Mouse (Mus musculus): ENCODE measurements around the gene Inafm1. TPM values are rescaled to one million over a fixed set of nuclear protein-coding genes. Genes with fewer than 3 reads are reported as not detected.
A peak's percentile ranks its signal among the peaks of the same experiment; 100 is the strongest.
"Not testable (repeated sequence)": the region's sequence is repeated elsewhere in the genome, so short reads cannot be mapped to it uniquely, and the experiment has no call there.

Inafm1 gene
- polyA plus RNA-seq, 1 experiment from 2014 or later = 39.3 TPM

DNA sequence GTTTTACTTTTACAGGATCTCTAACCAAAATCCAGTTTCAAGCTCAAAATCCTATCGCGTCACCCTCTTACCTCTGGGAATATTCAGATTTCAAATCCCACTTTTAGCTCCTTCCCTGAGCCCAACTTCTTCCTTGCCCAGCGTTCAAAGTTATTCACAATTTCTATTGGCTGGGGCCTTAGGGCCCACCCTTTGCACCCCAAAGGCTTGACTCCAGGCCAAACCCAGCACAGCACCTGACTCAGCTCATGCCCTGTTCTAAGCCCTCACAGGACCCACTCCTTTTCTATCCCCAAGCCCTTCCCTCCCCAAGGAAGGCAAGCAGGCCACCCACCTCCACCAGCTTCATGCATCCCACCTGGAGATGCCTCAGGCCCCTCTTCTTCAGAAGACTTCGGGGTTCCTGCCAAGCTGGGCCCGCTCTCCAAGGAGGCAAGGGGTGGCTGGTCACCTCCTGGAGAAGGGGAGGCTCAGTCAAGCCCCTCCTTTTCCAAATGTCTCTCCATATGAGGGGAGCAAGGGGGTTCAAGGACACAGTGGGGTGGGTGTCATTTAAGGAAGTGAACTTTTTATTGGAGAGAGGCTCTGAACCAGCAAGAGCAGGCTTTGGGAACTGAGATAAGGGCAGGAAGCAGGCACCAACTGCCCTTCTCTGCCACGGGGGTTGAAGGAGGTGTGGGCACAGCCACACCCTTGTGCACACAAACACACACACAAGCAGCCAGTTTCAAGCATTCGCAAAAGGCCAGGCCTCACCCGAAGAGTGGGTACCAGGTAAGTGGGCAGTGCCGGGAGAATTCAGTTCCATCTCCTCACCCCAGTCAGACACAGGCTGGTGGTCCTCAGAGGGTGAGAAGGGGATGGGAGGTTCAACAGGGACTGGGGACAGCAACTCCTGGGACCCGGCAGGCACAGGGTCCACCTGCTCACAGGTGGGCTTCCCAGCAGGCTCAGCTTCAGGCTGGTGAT is 1.8 kb upstream of the Inafm1 start:
- H3K27me3 ChIP-seq = no peaks in the 10 kb centered on the region
- H3K9ac ChIP-seq = 0 out of 2 replicates have a peak overlapping the region, but pooled peaks have one; percentile 3
- H3K4me3 ChIP-seq = no peak overlapping the region
- peaks cover 50% of the 10 kb centered on the region for H3K36me3 ChIP-seq
- no peak overlapping the region for H3K27ac ChIP-seq (replicated peaks)
- H3K4me2 ChIP-seq = no peak overlapping the region
- H3K4me1 ChIP-seq (replicated peaks) = peaks cover 32% of the 10 kb centered on the region
- H3K9me3 ChIP-seq = no peaks in the 10 kb centered on the region
- 85% methylated on average over 10 of the region's 10 CpGs for WGBS
- no peak for ATAC-seq (ENCODE audit: low read depth)

DNA sequence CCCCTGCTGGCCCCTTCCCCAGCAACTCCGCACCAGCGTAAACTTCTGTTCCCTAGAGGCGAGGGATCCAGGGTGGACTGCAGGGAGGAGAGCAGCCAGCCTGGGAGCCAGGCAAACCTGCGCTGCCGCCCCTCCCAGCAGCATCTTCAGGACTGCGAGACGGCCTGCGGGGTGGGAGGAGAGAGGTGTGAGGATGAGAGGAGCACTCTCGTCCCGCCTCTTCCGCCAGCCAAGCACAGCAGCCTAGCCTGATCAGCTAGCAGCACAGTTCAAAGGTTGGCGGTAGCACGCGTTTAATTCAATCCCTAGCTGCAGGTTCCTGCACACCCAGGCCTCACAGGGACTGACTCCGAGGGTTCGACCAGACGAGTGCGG is 336 bp upstream of the Inafm1 start:
- Histone ChIP-seq H3K9me3 (no peaks in the 10 kb centered on the region), H3K27me3 (no peaks in the 10 kb centered on the region), H3K4me3 (peak overlapping the region; percentile 76), H3K4me1 (replicated peaks) (peaks cover 32% of the 10 kb centered on the region), H3K27ac (replicated peaks) (peak overlapping the region; percentile 95), H3K4me2 (peak overlapping the region; percentile 88), H3K9ac (peak overlapping the region; percentile 68), H3K36me3 (peaks cover 39% of the 10 kb centered on the region)
- peak; percentile 81 for ATAC-seq (ENCODE audit: low read depth)
- under 1% methylated on average over 17 of the region's 18 CpGs for WGBS

DNA sequence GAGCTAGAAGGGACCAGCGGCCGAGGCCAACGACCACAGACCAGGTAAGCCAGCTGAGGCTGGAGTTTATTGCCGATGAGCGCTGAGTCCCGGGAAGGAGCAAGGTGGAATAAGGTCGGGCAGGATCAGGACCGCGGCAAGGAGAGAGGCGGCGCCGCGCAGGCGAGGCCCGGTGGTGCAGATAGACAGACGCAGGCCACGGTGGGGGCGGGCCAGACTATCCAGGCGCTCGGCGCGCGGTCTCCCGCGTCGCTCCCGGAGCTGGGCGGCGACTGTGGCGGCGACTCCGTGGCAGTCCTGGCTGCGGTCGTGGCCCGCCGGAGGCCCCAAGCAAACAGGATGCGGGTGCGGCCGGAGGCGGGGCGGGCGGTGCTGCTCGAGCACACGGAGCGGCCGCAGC is 736 bp downstream of the Inafm1 start:
- peak; percentile 81 for ATAC-seq (ENCODE audit: low read depth)
- Histone ChIP-seq H3K36me3 (peaks cover 32% of the 10 kb centered on the region), H3K4me3 (peak overlapping the region; percentile 76), H3K9ac (peak overlapping the region; percentile 92), H3K27ac (replicated peaks) (peak overlapping the region; percentile 95), H3K9me3 (no peaks in the 10 kb centered on the region), H3K4me2 (peak overlapping the region; percentile 88), H3K27me3 (no peaks in the 10 kb centered on the region), H3K4me1 (replicated peaks) (peaks cover 32% of the 10 kb centered on the region)
- WGBS = under 1% methylated on average over 41 of the region's 46 CpGs

DNA sequence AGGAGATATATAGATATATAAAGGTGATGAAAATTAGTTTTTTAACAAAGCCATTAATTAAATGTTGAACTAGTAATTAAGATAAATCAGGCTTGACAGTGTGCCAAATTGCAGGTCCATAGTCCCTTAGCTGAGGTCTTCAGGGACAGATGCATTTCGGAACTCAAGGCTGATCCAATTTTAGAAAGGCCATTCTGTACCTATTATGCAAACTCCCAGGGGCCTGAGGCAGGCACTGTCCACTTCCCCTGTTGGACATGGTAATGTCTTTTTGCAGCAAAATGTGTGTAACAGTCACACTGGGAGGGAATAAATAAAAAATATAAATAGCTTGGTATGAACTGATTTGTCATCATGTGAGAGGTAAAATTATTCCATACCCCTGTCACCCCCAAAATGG is 2.3 kb downstream of the Inafm1 start:
- Histone ChIP-seq H3K9me3 (no peaks in the 10 kb centered on the region; the same call in 1 of the 2 replicates), H3K9ac (peak overlapping the region; percentile 92), H3K4me2 (peak overlapping the region; percentile 88), H3K4me3 (peak overlapping the region; percentile 76; the same call in 1 of the 2 replicates), H3K4me1 (replicated peaks) (peaks cover 32% of the 10 kb centered on the region), H3K27me3 (no peaks in the 10 kb centered on the region), H3K27ac (replicated peaks) (no peak overlapping the region), H3K36me3 (peaks cover 18% of the 10 kb centered on the region)
- 35% methylated on average over 1 of the region's 1 CpGs for WGBS
- ATAC-seq (ENCODE audit: low read depth) = no peak

DNA sequence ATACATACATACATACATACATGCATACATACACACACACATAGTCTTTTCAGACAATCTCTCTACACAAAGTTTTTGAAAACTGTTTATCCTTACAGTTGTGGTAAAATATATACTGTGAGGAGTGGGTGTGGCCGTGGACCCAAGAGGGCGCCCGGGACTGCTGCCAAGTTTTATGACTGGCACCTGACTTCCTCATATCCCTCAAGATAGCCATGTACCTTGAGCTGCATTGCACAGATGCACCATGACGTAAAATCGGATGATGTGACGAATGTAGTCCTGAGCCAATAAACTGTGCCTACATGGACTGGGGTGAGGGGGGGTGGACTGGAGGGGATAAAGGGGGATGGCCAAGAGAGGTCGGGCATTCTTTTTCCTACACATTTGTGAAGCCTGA is 6.8 kb downstream of the Inafm1 start:
- WGBS = 83% methylated on average over 7 of the region's 7 CpGs
- not testable (repeated sequence) for H3K4me3 ChIP-seq; H3K27me3 ChIP-seq; ATAC-seq (ENCODE audit: low read depth); H3K9me3 ChIP-seq; H3K36me3 ChIP-seq; H3K4me2 ChIP-seq; H3K9ac ChIP-seq; H3K27ac ChIP-seq (replicated peaks)
- peaks cover 12% of the 10 kb centered on the region for H3K4me1 ChIP-seq (replicated peaks)

GRCm38 (mm10) chr7:16265856-16266255 is 7.6 kb downstream of the Inafm1 start:
- Histone ChIP-seq H3K27ac (replicated peaks) (no peak overlapping the region), H3K36me3 (0 out of 2 replicates have a peak, but pooled peaks cover 4% of the 10 kb centered on the region), H3K9ac (no peak overlapping the region), H3K4me2 (no peak overlapping the region), H3K4me3 (no peak overlapping the region), H3K27me3 (no peaks in the 10 kb centered on the region), H3K9me3 (peaks cover 8% of the 10 kb centered on the region), H3K4me1 (replicated peaks) (peaks cover 4% of the 10 kb centered on the region)
- WGBS = 90% methylated on average over 11 of the region's 11 CpGs
- no peak for ATAC-seq (ENCODE audit: low read depth)

- no peak overlapping the region for H3K9ac ChIP-seq
- no peak for ATAC-seq (ENCODE audit: low read depth)
- H3K4me3 ChIP-seq = no peak overlapping the region
- H3K9me3 ChIP-seq = peaks cover 8% of the 10 kb centered on the region
- H3K27ac ChIP-seq (replicated peaks) = no peak overlapping the region
- WGBS = 83% methylated on average over 5 of the region's 5 CpGs
- no peak overlapping the region for H3K4me2 ChIP-seq
- H3K36me3 ChIP-seq = 0 out of 2 replicates have a peak, but pooled peaks cover 4% of the 10 kb centered on the region
- H3K27me3 ChIP-seq = no peaks in the 10 kb centered on the region
- H3K4me1 ChIP-seq (replicated peaks) = no peaks in the 10 kb centered on the region
Measured at GRCm38 (mm10) chr7:16263843-16264242, 9.6 kb downstream of the Inafm1 start.

- H3K27me3 ChIP-seq = no peaks in the 10 kb centered on the region
- H3K9ac ChIP-seq = no peak overlapping the region
- no peak overlapping the region for H3K27ac ChIP-seq (replicated peaks)
- ATAC-seq (ENCODE audit: low read depth) = no peak
- H3K4me2 ChIP-seq = no peak overlapping the region
- no peak overlapping the region for H3K4me3 ChIP-seq
- no peaks in the 10 kb centered on the region for H3K36me3 ChIP-seq
- H3K4me1 ChIP-seq (replicated peaks) = no peaks in the 10 kb centered on the region
- H3K9me3 ChIP-seq = peaks cover 8% of the 10 kb centered on the region
- WGBS = 30% methylated on average over 8 of the region's 8 CpGs
Measured at GRCm38 (mm10) chr7:16263015-16263787, 10.2 kb downstream of the Inafm1 start.

- Histone ChIP-seq H3K9me3 (peaks cover 8% of the 10 kb centered on the region), H3K9ac (no peak overlapping the region), H3K27ac (replicated peaks) (no peak overlapping the region), H3K4me2 (no peak overlapping the region), H3K4me1 (replicated peaks) (no peaks in the 10 kb centered on the region), H3K27me3 (no peaks in the 10 kb centered on the region), H3K36me3 (no peaks in the 10 kb centered on the region), H3K4me3 (no peak overlapping the region)
- 64% methylated on average over 1 of the region's 1 CpGs for WGBS
- ATAC-seq (ENCODE audit: low read depth) = no peak
Measured at GRCm38 (mm10) chr7:16261097-16261496, 12.3 kb downstream of the Inafm1 start.

GRCm38 (mm10) chr7:16259110-16259590 is 14.3 kb downstream of the Inafm1 start, which contains the start of gene C5ar1:
TSS of gene C5ar1 (minus strand) at chr7:16259540.
- H3K9ac ChIP-seq = no peak within 1 kb of the TSS
- H3K4me2 ChIP-seq = no peak within 1 kb of the TSS
- H3K9me3 ChIP-seq = no peaks in the 10 kb centered on the region
- no peaks in the 10 kb centered on the region for H3K36me3 ChIP-seq
- 90% methylated on average over 5 of the region's 5 CpGs for WGBS
- no peak within 1 kb of the TSS for H3K4me3 ChIP-seq
- no peak within 1 kb of the TSS for H3K27ac ChIP-seq (replicated peaks)
- no peaks in the 10 kb centered on the region for H3K27me3 ChIP-seq
- H3K4me1 ChIP-seq (replicated peaks) = no peaks in the 10 kb centered on the region
- no peak for ATAC-seq (ENCODE audit: low read depth)

GRCm38 (mm10) chr7:16257830-16258229 is 15.6 kb downstream of the Inafm1 start:
- H3K4me1 ChIP-seq (replicated peaks) = no peaks in the 10 kb centered on the region
- H3K36me3 ChIP-seq = no peaks in the 10 kb centered on the region
- no peak overlapping the region for H3K4me2 ChIP-seq
- no peak for ATAC-seq (ENCODE audit: low read depth)
- no peak overlapping the region for H3K4me3 ChIP-seq
- H3K9ac ChIP-seq = no peak overlapping the region
- H3K27me3 ChIP-seq = no peaks in the 10 kb centered on the region
- H3K9me3 ChIP-seq = no peaks in the 10 kb centered on the region
- WGBS = 92% methylated on average over 11 of the region's 11 CpGs
- H3K27ac ChIP-seq (replicated peaks) = no peak overlapping the region

DNA sequence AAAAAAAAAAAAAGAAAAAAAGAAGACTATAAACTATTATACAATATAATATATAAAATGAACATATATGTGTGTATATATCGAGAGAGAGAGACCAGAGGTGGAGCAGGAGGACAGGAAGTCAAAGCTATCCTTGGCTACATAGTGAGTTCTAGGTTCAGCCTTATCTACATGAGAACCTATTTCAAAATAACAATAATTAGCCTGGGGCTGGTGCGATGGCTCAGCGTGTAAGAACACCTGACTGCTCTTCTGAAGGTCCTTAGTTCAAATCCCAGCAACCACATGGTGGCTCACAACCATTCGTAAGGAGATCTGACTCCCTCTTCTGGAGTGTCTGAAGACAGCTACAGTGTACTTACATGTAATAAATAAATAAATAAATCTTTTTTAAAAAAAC is 17.5 kb downstream of the Inafm1 start:
- not testable (repeated sequence) for H3K4me1 ChIP-seq (replicated peaks); H3K27me3 ChIP-seq; H3K4me3 ChIP-seq; H3K9ac ChIP-seq; H3K27ac ChIP-seq (replicated peaks); ATAC-seq (ENCODE audit: low read depth); H3K4me2 ChIP-seq; H3K36me3 ChIP-seq; H3K9me3 ChIP-seq
- 85% methylated on average over 4 of the region's 4 CpGs for WGBS

Measured in neural tube, embryonic 13.5 days (tissue).